Mouse (Mus musculus): ENCODE measurements at regions not wholly inside any gene's neighbourhood (a gene's known extent, or its start where the extent isn't known, plus 50 kb on each side); places are given as distances from the start of the nearest gene placed in this dataset.

DNA sequence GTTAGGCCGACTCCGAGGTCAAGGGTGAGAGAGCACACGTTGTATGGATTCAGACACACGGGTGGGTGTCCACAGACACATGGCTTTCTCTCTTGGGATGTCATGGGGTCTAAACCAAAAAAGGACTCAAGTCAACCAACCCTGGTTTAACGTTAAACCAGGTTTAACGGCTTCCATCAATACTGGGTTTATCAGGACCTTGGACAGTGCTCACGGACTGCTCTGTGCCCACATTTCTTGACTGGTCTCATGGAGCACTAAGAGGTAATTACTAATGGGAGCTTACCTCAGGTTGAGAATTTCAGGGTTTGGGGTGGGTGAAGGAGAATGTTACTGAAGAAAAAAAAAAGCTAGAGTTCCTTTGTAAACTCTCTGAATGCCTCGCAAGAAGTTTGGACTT, 72.7 kb upstream of the Unc5a start:
- Histone ChIP-seq H3K4me2 (no peak overlapping the region), H3K27me3 (ENCODE audit: control insufficient read depth, insufficient read depth, low read length) (peaks cover 9% of the 10 kb centered on the region; the same call in 1 of the 2 replicates), H3K9ac (ENCODE audit: low read length) (no peak overlapping the region), H3K9me3 (ENCODE audit: control insufficient read depth, low read length) (no peaks in the 10 kb centered on the region), H3K27ac (ENCODE audit: low read depth, low read length) (no peak overlapping the region), H3K4me3 (ENCODE audit: low read depth, low read length) (no peak overlapping the region), H3K36me3 (ENCODE audit: control insufficient read depth, insufficient read depth, low read length) (no peaks in the 10 kb centered on the region), H3K4me1 (ENCODE audit: control insufficient read depth, insufficient read depth, low read length) (peaks cover 24% of the 10 kb centered on the region)
- ATAC-seq (ENCODE audit: low FRiP score) (no peak), DNase-seq (ENCODE audit: low spot score, missing footprints) (no peak)
- WGBS, result 37% methylated on average over 8 of the region's 8 CpGs

DNA sequence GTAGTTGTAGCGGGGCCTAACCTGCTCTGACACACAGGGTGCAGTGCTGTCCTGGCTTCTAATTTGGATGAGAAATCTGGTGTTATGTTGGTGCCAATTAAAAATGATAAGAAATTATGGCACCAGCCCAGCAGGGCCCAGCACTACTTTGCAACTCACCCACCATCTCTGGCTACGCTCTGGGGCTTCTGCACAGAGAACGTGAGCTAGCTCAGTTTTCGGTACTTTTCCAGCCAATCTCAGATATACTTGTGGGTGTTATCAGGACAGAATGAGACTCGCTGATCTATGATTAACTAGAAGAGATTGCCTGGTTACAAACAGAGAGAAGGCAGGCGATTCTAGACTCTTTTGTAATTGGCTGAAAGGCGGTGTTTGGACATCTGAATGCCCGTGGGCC, 71.6 kb upstream of the Unc5a start:
- Histone ChIP-seq H3K9me3 (ENCODE audit: control insufficient read depth, low read length) (no peaks in the 10 kb centered on the region), H3K4me1 (ENCODE audit: control insufficient read depth, insufficient read depth, low read length) (peaks cover 19% of the 10 kb centered on the region), H3K27ac (ENCODE audit: low read depth, low read length) (no peak overlapping the region), H3K9ac (ENCODE audit: low read length) (no peak overlapping the region), H3K4me3 (ENCODE audit: low read depth, low read length) (no peak overlapping the region), H3K27me3 (ENCODE audit: control insufficient read depth, insufficient read depth, low read length) (peaks cover 9% of the 10 kb centered on the region; the same call in 1 of the 2 replicates), H3K36me3 (ENCODE audit: control insufficient read depth, insufficient read depth, low read length) (no peaks in the 10 kb centered on the region), H3K4me2 (no peak overlapping the region)
- no peak for ATAC-seq (ENCODE audit: low FRiP score)
- DNase-seq (ENCODE audit: low spot score, missing footprints), result no peak
- 86% methylated on average over 8 of the region's 8 CpGs for WGBS

DNA sequence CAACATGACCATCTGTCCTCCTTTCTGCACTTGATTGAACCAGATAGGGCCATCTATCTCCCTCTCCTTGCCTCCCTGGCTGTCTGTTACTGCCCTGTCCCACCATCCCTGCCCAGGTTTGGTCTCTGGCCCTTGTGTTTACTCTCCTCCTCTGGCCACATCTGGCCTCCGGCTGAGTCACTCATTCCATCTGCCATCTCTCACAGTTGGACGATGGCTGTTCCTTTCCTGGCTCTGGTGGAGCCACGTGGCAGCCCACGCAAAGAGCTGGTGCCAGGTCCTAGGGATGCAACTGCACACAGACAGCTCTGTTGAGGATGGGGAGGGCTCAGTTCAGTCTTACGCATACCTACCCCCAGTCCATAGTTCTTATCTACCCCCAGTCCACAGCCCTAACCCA, 69.9 kb upstream of the Unc5a start:
- no peak for ATAC-seq (ENCODE audit: low FRiP score)

DNA sequence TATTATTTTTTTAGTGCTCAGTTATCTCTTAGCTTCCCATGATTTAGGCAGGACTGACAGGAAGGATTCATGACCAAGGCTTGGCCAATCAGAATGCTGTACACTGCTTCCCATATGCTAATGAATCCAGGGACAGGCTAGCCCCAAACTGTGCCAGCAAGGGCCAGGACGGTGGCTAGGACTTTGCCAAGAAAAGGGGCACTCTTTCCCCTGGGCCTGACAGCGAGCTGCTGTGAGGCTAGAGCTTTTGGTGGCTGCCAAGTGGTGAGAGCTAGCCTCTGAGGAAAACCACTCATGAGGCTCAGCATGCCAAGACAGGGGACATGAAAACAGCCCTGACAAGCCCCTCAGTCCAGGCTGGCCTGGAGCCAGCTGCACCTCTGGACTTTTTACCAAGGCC, 69.0 kb upstream of the Unc5a start:
- WGBS, result 51% methylated on average over 2 of the region's 2 CpGs
- DNase-seq (ENCODE audit: low spot score, missing footprints), result no peak

More for the DNA sequence above, 69.9 kb upstream of the Unc5a start:
- WGBS, result 89% methylated on average over 5 of the region's 5 CpGs
- Histone ChIP-seq H3K4me3 (ENCODE audit: low read depth, low read length) (no peak overlapping the region), H3K36me3 (ENCODE audit: control insufficient read depth, insufficient read depth, low read length) (no peaks in the 10 kb centered on the region), H3K27me3 (ENCODE audit: control insufficient read depth, insufficient read depth, low read length) (peaks cover 9% of the 10 kb centered on the region; the same call in 1 of the 2 replicates), H3K4me1 (ENCODE audit: control insufficient read depth, insufficient read depth, low read length) (peaks cover 6% of the 10 kb centered on the region; the same call in 1 of the 2 replicates), H3K9me3 (ENCODE audit: control insufficient read depth, low read length) (no peaks in the 10 kb centered on the region), H3K4me2 (no peak overlapping the region), H3K9ac (ENCODE audit: low read length) (no peak overlapping the region), H3K27ac (ENCODE audit: low read depth, low read length) (no peak overlapping the region)
- DNase-seq (ENCODE audit: low spot score, missing footprints), result no peak

DNA sequence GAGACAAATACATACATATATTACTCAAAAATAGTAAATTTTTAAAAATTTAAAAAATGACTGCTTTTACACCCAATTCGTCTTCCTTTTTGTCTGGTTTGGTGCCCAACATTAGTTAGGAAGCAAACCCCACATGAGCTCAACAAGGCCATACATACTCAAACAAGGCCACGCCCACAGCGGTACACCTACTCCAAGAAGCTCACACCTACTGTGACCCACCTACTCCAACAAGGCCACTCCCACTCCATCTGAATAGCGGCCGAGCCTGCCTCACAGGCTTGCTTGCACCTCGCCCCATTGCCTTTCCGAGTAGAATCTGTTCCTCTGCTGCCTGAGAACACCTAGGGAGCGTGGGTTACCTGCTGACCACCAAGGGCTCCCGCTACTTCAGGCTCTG, 66.4 kb upstream of the Unc5a start:
- Histone ChIP-seq H3K36me3 (ENCODE audit: control insufficient read depth, insufficient read depth, low read length) (no peaks in the 10 kb centered on the region), H3K27ac (ENCODE audit: low read depth, low read length) (no peak overlapping the region), H3K27me3 (ENCODE audit: control insufficient read depth, insufficient read depth, low read length) (no peaks in the 10 kb centered on the region), H3K4me2 (no peak overlapping the region), H3K9ac (ENCODE audit: low read length) (no peak overlapping the region), H3K4me3 (ENCODE audit: low read depth, low read length) (no peak overlapping the region), H3K4me1 (ENCODE audit: control insufficient read depth, insufficient read depth, low read length) (peaks cover 8% of the 10 kb centered on the region), H3K9me3 (ENCODE audit: control insufficient read depth, low read length) (no peaks in the 10 kb centered on the region)
- ATAC-seq (ENCODE audit: low FRiP score), result no peak
- DNase-seq (ENCODE audit: low spot score, missing footprints), result no peak
- 66% methylated on average over 9 of the region's 9 CpGs for WGBS

More for the DNA sequence above, 69.0 kb upstream of the Unc5a start:
- H3K4me2 ChIP-seq, result no peak overlapping the region
- H3K9me3 ChIP-seq (ENCODE audit: control insufficient read depth, low read length), result no peaks in the 10 kb centered on the region
- H3K4me1 ChIP-seq (ENCODE audit: control insufficient read depth, insufficient read depth, low read length), result 0 out of 2 replicates have a peak, but pooled peaks cover 1% of the 10 kb centered on the region
- no peak for ATAC-seq (ENCODE audit: low FRiP score)
- H3K9ac ChIP-seq (ENCODE audit: low read length), result no peak overlapping the region
- no peaks in the 10 kb centered on the region for H3K36me3 ChIP-seq (ENCODE audit: control insufficient read depth, insufficient read depth, low read length)
- H3K4me3 ChIP-seq (ENCODE audit: low read depth, low read length), result no peak overlapping the region
- no peak overlapping the region for H3K27ac ChIP-seq (ENCODE audit: low read depth, low read length)
- H3K27me3 ChIP-seq (ENCODE audit: control insufficient read depth, insufficient read depth, low read length), result peaks cover 6% of the 10 kb centered on the region; the same call in 1 of the 2 replicates

DNA sequence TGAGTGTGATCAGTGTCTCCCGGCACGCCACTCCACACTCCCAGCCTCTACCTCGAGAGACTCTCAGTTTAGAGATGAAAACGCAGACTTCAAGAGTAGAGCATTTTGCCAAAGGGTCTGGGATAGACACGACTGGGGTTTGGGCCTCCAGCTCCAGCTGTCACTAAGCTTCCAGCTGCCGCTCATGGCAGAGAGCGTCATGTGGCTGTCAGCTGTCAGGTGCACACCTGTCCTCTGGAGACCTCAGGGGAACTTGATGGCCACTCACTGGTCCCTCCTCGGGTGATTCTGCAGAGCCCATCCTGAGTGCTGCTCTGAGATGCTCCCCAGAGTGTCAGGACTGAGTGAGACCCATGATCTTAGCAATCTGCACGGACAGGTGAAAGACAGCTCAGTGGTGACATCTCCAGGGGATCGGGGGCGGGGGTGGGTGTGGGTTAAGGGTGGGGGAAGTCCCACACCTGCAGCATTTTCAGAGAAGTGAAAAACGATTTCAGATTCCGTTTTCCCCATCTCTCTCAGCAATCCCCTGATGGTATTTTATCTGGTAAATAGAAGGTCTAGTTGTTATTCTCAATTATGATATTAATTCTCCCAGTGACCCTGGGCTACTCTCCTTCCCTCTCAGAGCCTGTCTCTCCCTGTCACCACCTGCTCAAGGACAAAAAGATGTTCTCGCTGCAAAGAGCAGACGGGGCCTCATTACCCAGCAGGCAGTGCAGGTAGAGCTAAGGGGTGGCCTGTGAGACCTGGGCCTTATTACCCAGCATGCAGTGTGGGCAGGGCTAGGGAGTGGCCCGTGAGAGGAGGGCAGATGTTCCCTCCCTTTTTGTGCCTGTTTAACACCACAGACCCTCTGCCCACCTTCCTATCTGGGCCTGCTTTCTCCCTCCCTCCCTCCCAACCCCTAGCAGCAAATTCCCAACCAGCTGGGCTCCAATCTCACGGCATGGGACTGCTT, 65.2 kb upstream of the Unc5a start:
- H3K27ac ChIP-seq (ENCODE audit: low read depth, low read length), result no peak overlapping the region; the same call in 1 of the 2 replicates
- H3K4me3 ChIP-seq (ENCODE audit: low read depth, low read length), result no peak overlapping the region
- WGBS, result 65% methylated on average over 17 of the region's 17 CpGs
- no peak overlapping the region for H3K4me2 ChIP-seq
- peaks cover 14% of the 10 kb centered on the region for H3K4me1 ChIP-seq (ENCODE audit: control insufficient read depth, insufficient read depth, low read length)
- no peak for ATAC-seq (ENCODE audit: low FRiP score)
- no peak for DNase-seq (ENCODE audit: low spot score, missing footprints)
- no peaks in the 10 kb centered on the region for H3K27me3 ChIP-seq (ENCODE audit: control insufficient read depth, insufficient read depth, low read length)
- H3K9me3 ChIP-seq (ENCODE audit: control insufficient read depth, low read length), result no peaks in the 10 kb centered on the region
- no peaks in the 10 kb centered on the region for H3K36me3 ChIP-seq (ENCODE audit: control insufficient read depth, insufficient read depth, low read length)
- no peak overlapping the region for H3K9ac ChIP-seq (ENCODE audit: low read length)

DNA sequence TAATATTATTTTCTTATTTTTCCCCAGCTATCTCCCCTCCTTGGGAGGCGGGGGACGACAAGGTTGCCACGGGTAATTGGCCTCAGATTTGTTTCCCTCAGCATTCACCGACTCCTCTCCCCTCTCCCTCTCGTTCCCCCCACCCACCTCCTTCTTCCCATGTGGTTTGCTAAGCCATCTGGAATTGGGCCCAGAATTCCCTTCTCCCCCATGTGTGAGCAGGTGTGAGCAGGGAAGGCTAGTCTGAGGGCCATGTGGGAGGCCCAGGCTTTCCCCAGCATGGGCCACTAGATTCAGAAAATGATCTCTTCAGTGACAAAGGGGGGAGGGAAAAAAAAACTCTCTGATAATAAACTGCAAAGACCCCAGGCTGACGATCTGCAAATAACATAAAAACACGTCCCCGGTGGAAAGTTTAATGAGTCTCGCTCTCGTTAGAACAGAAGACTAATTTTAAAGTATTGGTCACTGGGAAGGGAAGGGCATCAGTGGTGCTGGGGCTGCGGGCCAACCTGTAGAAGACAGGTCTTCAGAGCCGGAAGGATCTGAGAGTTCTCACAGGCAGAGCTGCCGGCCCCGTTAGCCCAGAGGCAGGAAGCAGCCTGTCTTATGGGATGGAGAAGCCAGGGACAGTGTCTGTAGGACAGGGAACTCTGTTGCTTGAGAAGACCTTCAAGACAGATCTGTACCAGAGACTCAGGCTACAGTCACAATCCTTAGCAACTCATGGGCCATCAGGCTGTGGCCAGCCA, 64.3 kb upstream of the Unc5a start:
- Histone ChIP-seq H3K9me3 (ENCODE audit: control insufficient read depth, low read length) (no peaks in the 10 kb centered on the region), H3K4me1 (ENCODE audit: control insufficient read depth, insufficient read depth, low read length) (peaks cover 14% of the 10 kb centered on the region), H3K4me3 (ENCODE audit: low read depth, low read length) (no peak overlapping the region), H3K36me3 (ENCODE audit: control insufficient read depth, insufficient read depth, low read length) (no peaks in the 10 kb centered on the region), H3K27ac (ENCODE audit: low read depth, low read length) (no peak overlapping the region; the same call in 1 of the 2 replicates), H3K9ac (ENCODE audit: low read length) (no peak overlapping the region), H3K27me3 (ENCODE audit: control insufficient read depth, insufficient read depth, low read length) (no peaks in the 10 kb centered on the region), H3K4me2 (no peak overlapping the region)
- DNase-seq (ENCODE audit: low spot score, missing footprints) (no peak), ATAC-seq (ENCODE audit: low FRiP score) (0 out of 2 replicates have a peak, but pooled peaks have one; percentile 28)
- WGBS, result 64% methylated on average over 14 of the region's 14 CpGs

DNA sequence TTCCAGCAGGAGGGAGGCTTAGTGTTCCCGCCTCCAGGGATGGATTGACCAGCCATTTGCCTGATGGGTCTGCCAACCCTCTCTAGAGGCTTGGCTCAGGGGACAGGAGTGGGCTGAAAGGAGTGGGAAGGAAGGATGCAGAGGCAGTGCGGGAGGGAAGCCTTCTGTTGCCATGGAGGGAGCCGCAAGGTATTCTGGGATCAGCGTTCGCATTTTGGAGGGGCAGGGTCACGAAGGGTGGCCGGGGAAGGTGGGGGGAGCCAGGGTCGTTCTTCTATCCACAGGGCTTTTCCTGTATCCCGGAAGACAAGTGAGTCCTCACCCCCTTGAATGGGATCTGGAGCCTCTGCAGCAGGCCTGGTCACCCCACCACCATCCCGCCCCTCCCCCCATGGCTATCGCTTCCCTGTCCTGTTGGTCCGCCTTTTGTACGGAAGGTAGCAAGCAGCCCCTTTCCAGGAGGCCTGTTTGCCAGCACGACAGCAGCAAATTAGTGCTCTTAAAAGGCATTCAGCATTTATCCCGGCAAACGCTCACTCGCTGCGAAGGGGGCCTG, 61.8 kb upstream of the Unc5a start:
- H3K27ac ChIP-seq (ENCODE audit: low read depth, low read length), result peak overlapping the region; percentile 30; the same call in 1 of the 2 replicates
- peak overlapping the region; percentile 67 for H3K9ac ChIP-seq (ENCODE audit: low read length)
- no peaks in the 10 kb centered on the region for H3K27me3 ChIP-seq (ENCODE audit: control insufficient read depth, insufficient read depth, low read length)
- H3K4me1 ChIP-seq (ENCODE audit: control insufficient read depth, insufficient read depth, low read length), result peaks cover 14% of the 10 kb centered on the region
- peak; percentile 95 for DNase-seq (ENCODE audit: low spot score, missing footprints)
- peak overlapping the region; percentile 25 for H3K4me3 ChIP-seq (ENCODE audit: low read depth, low read length)
- 14% methylated on average over 15 of the region's 18 CpGs for WGBS
- ATAC-seq (ENCODE audit: low FRiP score), result peak; percentile 66
- H3K4me2 ChIP-seq, result peak overlapping the region; percentile 50
- H3K36me3 ChIP-seq (ENCODE audit: control insufficient read depth, insufficient read depth, low read length), result no peaks in the 10 kb centered on the region
- no peaks in the 10 kb centered on the region for H3K9me3 ChIP-seq (ENCODE audit: control insufficient read depth, low read length)
